Mouse (Mus musculus): ENCODE measurements around the gene Ostc. TPM values are rescaled to one million over a fixed set of nuclear protein-coding genes. Genes with fewer than 3 reads are reported as not detected.

Ostc gene
- total RNA-seq, 2 experiments from 2014 or later, result 82.5 to 89.6 TPM

DNA sequence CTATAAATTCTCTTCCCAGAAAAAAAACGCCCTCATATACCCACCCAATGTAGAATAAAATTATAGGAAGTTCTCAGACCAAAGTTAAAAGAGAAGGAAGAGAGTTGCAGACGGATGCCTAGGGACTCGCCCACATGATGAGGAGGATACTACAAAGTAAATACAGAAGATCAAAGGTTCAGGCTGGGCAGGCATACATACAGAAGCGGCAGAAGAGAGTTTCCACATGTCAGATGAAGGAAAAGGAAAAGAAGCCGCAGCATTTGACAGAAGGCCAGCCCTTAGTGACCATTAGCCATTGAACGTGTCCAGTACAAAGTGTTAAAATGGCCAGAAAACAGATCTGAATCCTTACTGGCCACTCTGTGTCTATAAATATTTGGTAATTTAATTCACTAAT, 3.6 kb upstream of the Ostc start:
- DNase-seq (ENCODE audit: low spot score in 2 of 2), result no peak

GRCm38 (mm10) chr3:130710103-130710502, 859 bp upstream of the Ostc start:
- no peak for DNase-seq (ENCODE audit: low spot score in 2 of 2)

GRCm38 (mm10) chr3:130708529-130708928, 715 bp downstream of the Ostc start:
- no peak for DNase-seq (ENCODE audit: low spot score in 2 of 2)

- DNase-seq (ENCODE audit: low spot score in 2 of 2), result no peak
These were observed 7.0 kb downstream of the Ostc start for GRCm38 (mm10) chr3:130702289-130702688.

GRCm38 (mm10) chr3:130697622-130698021, 11.6 kb downstream of the Ostc start:
- DNase-seq (ENCODE audit: low spot score in 2 of 2), result no peak

- no peak for DNase-seq (ENCODE audit: low spot score in 2 of 2)
These were observed 14.5 kb downstream of the Ostc start for GRCm38 (mm10) chr3:130694705-130695104.

DNA sequence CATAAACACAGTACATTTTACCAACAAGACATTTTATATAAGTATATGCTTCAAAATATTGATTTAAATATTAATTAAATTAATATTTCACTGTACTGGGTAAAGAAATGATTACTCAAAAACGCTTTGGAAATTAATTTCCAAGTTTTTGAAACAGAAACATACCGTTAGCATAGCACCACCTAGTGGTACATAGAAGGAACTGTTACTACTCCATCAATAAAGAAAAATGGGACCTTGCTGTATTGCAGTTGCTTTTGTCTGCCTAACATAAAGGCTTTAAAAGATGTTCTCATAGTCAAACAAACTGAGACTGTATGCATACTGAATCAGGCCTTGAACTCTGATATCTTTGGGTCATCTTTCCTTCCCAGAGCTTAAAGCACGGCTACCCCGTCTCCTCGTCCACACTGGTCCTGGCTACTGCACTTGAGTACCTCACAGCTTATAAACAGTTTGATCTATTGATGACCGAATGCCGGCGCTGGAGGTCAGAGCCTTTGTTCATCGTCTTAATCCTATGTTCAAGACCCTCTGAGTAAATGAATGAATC, 15.1 kb downstream of the Ostc start:
- DNase-seq (ENCODE audit: low spot score in 2 of 2), result no peak

DNA sequence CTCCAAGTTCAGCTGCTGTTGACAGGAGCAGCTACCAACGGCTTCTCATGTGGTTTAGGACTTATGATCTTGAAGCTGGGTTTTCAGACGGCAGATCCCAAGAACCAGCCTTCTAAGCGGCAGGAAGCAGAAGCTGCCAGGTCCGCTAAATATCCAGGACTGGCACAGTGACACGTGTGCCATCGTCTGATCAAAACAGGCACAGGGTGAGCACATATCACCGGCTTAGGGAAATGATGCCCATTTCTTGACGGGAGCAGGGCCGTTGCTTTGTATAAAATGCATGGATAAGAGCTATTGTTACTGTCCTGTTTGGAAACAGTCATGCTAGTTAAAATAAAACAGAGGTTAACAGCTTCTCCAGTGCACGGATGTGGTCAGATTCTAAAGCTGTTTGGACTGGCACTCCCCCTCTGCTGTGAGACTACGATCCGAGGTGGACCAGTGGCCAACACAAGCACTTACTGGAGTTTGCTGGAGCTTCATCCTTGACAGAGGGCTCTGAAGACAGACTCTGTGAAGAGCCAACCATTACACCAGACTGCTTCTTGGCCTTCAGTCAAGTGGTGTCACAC, 17.6 kb downstream of the Ostc start:
- DNase-seq (ENCODE audit: low spot score in 2 of 2), result no peak

- peak; percentile 19 to 34 for DNase-seq (ENCODE audit: low spot score in 2 of 2)
These were observed 18.2 kb downstream of the Ostc start for GRCm38 (mm10) chr3:130690834-130691595.

- peak; percentile 78 for DNase-seq (ENCODE audit: low spot score in 2 of 2)
These were observed 19.6 kb downstream of the Ostc start for GRCm38 (mm10) chr3:130689630-130690029.

- no peak for DNase-seq (ENCODE audit: low spot score in 2 of 2)
These were observed 22.2 kb downstream of the Ostc start for GRCm38 (mm10) chr3:130687051-130687450.

GRCm38 (mm10) chr3:130685014-130685366, 24.3 kb downstream of the Ostc start:
- no peak for DNase-seq (ENCODE audit: low spot score in 2 of 2)

- DNase-seq (ENCODE audit: low spot score in 2 of 2), result no peak
These were observed 24.8 kb downstream of the Ostc start for GRCm38 (mm10) chr3:130684276-130685013.

DNA sequence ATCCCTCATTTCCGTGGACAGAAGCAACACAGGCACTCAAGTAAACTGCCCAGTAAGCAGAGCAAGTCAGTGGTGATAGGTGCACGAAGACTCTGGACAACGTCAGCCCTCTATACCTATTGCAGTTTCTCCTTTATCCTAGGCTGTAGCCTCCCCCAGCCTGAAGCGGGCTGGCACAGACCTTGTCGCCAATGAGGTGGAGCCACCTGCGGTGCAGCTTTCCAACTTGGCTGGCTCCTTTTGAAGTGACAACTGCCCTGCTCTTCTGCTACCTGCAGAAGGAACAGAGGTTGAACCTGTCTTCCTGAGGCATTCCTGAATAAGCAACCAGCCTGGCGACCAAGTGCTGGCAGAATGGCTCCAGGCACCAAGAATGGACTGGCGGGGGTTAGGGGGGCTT, 25.4 kb downstream of the Ostc start:
- no peak for DNase-seq (ENCODE audit: low spot score in 2 of 2)

GRCm38 (mm10) chr3:130682183-130682582, 27.1 kb downstream of the Ostc start:
- no peak for DNase-seq (ENCODE audit: low spot score in 2 of 2)

- no peak for DNase-seq (ENCODE audit: low spot score in 2 of 2)
These were observed 28.0 kb downstream of the Ostc start for GRCm38 (mm10) chr3:130681226-130681625.

DNA sequence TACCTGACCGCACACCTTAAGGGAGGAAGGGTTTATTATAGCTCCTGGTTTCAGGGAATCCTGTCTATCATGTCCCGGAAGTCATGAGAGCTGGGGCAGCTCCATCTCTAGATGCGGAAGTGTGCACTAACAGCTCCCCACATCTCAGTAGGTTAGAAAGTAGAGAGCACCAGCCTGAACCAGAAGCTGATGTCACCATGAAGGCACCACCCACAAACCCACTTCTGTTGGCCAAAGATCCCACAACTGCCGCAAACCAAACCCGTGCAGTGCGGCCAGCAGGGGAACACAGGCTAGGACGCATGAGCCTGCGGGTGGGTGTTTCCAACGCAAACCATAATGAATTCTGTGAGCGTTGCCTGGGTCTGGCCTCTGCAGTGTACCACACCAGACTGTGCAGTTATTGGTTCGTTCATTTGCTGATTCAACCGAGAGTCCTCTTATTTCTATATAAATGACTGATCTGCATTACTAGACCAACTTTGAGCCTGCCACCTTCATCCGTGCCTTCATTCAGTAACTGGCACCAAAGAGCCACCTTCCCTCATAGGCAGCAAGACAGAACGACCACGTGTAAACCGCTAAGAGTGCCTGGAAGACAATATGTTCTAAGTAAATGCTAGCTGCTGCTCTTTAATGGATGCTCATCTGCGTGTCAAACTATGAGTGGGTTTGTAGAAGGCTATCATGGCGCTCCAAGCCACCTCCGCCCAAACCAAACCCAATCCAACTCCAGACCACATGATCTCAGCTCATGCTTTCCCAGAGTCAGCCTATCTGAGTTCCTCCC, 31.4 kb downstream of the Ostc start:
- DNase-seq (ENCODE audit: low spot score in 2 of 2), result no peak

DNA sequence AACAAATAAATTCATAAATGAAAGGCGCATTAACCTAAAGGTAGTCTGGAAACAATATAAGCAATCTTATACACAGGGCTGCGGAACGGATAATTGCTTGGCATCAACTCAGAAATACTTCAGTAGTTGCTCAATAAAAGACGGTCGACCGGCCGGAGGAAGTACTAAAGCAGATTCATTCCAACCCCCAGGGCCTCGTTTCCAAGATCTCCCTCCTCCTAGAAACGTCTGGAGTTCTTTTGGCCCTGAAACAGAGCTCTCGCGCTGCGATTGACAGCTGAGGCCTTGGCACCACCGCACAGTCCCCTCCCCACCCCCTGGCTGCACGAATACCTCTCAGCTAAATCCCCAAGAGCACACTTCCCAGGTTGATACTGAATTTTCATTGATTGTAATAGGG, 38.0 kb downstream of the Ostc start:
- DNase-seq (ENCODE audit: low spot score in 2 of 2), result no peak

DNA sequence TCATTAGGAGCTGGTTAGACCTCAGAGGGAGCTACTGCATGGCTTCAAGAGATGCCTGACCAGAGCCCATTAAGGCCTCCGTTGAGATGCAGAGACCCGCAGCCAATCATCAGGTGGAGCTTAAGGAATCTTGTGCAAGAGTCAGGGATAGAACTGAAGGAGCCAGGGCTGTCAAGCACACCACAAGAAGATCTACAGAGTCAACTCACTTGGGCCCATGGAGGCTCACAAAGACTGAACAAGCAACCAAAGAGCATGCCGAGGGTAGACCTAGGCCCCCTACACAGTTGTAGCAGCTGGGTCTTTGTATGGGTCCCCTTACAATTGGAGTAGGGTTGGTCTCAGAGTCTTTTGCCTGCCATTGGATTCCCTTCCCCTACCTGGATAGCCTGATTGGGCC, 46.7 kb downstream of the Ostc start:
- no peak for DNase-seq (ENCODE audit: low spot score in 2 of 2)

- DNase-seq (ENCODE audit: low spot score in 2 of 2), result no peak
These were observed 48.6 kb downstream of the Ostc start for GRCm38 (mm10) chr3:130660619-130661018.

- no peak for DNase-seq (ENCODE audit: low spot score in 2 of 2)
These were observed 59.7 kb downstream of the Ostc start for GRCm38 (mm10) chr3:130649569-130649968.

Measured in adrenal gland, adult 18-20 months (tissue).